Mouse (Mus musculus) lung, adult 18-20 months (tissue): ENCODE data around the gene Gpr182.
"Not testable (repeated sequence)": the region's sequence is repeated elsewhere in the genome, so short reads cannot be mapped to it uniquely, and the experiment has no call there.

Experiments used
- DNase-seq, 2 experiments: peaks; one replicate each; pipeline ENCODE4 v3.0.0; 2022; ENCODE audit warnings: mixed read lengths in 2 of 2

Gene Gpr182

GRCm38 (mm10) chr10:127751548-127751947 is at the start of gene Gpr182:
Gene Gpr182, minus strand, starts transcription at chr10:127751732.
- peak; percentile 50 to 69 for DNase-seq

- DNase-seq: no peak
Measured at GRCm38 (mm10) chr10:127800891-127801290, 49.4 kb upstream of the Gpr182 start, which contains the start of gene Rdh16. Gene Rdh16, plus strand, starts transcription at chr10:127801152.

- no peak for DNase-seq
Measured at GRCm38 (mm10) chr10:127799295-127799694, 47.8 kb upstream of the Gpr182 start.

GRCm38 (mm10) chr10:127785411-127785810 is 33.9 kb upstream of the Gpr182 start:
- not testable (repeated sequence) for DNase-seq

GRCm38 (mm10) chr10:127782321-127782720 is 30.8 kb upstream of the Gpr182 start:
- DNase-seq: not testable (repeated sequence)

GRCm38 (mm10) chr10:127776011-127776410 is 24.5 kb upstream of the Gpr182 start, which contains the start of gene Rdh9:
Gene Rdh9, plus strand, starts transcription at chr10:127776386.
- no peak for DNase-seq

- DNase-seq: no peak
Measured at GRCm38 (mm10) chr10:127766564-127766963, 15.0 kb upstream of the Gpr182 start.

- DNase-seq: no peak
Measured at GRCm38 (mm10) chr10:127763914-127764680, 12.6 kb upstream of the Gpr182 start.

GRCm38 (mm10) chr10:127762926-127763325 is 11.4 kb upstream of the Gpr182 start:
- DNase-seq: not testable (repeated sequence)

- no peak for DNase-seq
Measured at GRCm38 (mm10) chr10:127759181-127760110, 7.9 kb upstream of the Gpr182 start, which contains the start of the genes Rdh1 and Rdh16f1. Gene Rdh1, plus strand, starts transcription at chr10:127759721. Gene Rdh16f1, plus strand, starts transcription at chr10:127759787.

GRCm38 (mm10) chr10:127755770-127756468 is 4.4 kb upstream of the Gpr182 start:
- peak; percentile 66 to 71 for DNase-seq

- DNase-seq: peak in 1 of 2 experiments; percentile 9
Measured at GRCm38 (mm10) chr10:127755246-127755645, 3.7 kb upstream of the Gpr182 start.

- DNase-seq: peak in 1 of 2 experiments; percentile 48
Measured at GRCm38 (mm10) chr10:127754566-127755166, 3.1 kb upstream of the Gpr182 start.

- DNase-seq: no peak
Measured at GRCm38 (mm10) chr10:127750136-127750777, 1.3 kb downstream of the Gpr182 start.

- DNase-seq: peak; percentile 45 to 59
Measured at GRCm38 (mm10) chr10:127748847-127749612, 2.5 kb downstream of the Gpr182 start.

- no peak for DNase-seq
Measured at GRCm38 (mm10) chr10:127747254-127747653, 4.3 kb downstream of the Gpr182 start.

- DNase-seq: no peak
Measured at GRCm38 (mm10) chr10:127745886-127746285, 5.6 kb downstream of the Gpr182 start.

- DNase-seq: peak; percentile 32 to 56
Measured at GRCm38 (mm10) chr10:127744661-127745060, 6.9 kb downstream of the Gpr182 start.

- DNase-seq: peak; percentile 23 to 35
Measured at GRCm38 (mm10) chr10:127739661-127740161, 11.8 kb downstream of the Gpr182 start.

GRCm38 (mm10) chr10:127739083-127739660 is 12.4 kb downstream of the Gpr182 start, which contains the start of gene Zbtb39:
Gene Zbtb39, plus strand, starts transcription at chr10:127739538.
- DNase-seq: peak; percentile 77 to 83
